Mouse (Mus musculus) heart, embryonic 12.5 days (tissue): Measurements from ENCODE around the gene Gprin1. TPM values are rescaled to one million over a fixed set of nuclear protein-coding genes. Genes with fewer than 3 reads are reported as not detected.

Experiments used
- ATAC-seq: fragments of 200-750 bp; cut with Nextera tagmentation; 2 replicates; pipeline ENCODE4 v1.8.0; 2017; ENCODE audit warnings: moderate TSS enrichment, moderate library complexity; ENCODE audit not compliant: insufficient number of reproducible peaks, low FRiP score
- H3K27ac ChIP-seq: fragments of 300-500 bp; sonication (generic); 2 replicates; pipeline ENCODE4 v1.5.1; 2016; ENCODE audit warnings: mild to moderate bottlenecking, moderate library complexity; ENCODE audit not compliant: poor library complexity, severe bottlenecking
- H3K27me3 ChIP-seq: fragments of 300-500 bp; sonication (generic); replicated peaks from 2 replicates; pipeline ENCODE4 v1.6.1; 2016; ENCODE audit warnings: mild to moderate bottlenecking, moderate library complexity
- H3K36me3 ChIP-seq: fragments of 300-500 bp; sonication (generic); 2 replicates; pipeline ENCODE4 v1.6.1; 2016; ENCODE audit warnings: mild to moderate bottlenecking, moderate library complexity
- H3K4me1 ChIP-seq: fragments of 300-500 bp; sonication (generic); replicated peaks from 2 replicates; pipeline ENCODE4 v1.6.1; 2016; ENCODE audit warnings: mild to moderate bottlenecking
- H3K4me2 ChIP-seq: fragments of 300-500 bp; sonication (generic); 2 replicates; pipeline ENCODE4 v1.6.1; 2016; ENCODE audit warnings: mild to moderate bottlenecking, moderate library complexity
- H3K4me3 ChIP-seq: fragments of 300-500 bp; sonication (generic); 2 replicates; pipeline ENCODE4 v1.5.1; 2016; ENCODE audit warnings: mild to moderate bottlenecking
- H3K9ac ChIP-seq: fragments of 300-500 bp; sonication (generic); 2 replicates; pipeline ENCODE4 v1.6.1; 2016; ENCODE audit warnings: mild to moderate bottlenecking, moderate library complexity
- H3K9me3 ChIP-seq: fragments of 300-500 bp; sonication (generic); replicated peaks from 2 replicates; pipeline ENCODE4 v1.6.1; 2016; ENCODE audit warnings: mild to moderate bottlenecking, moderate library complexity
- WGBS: fragments of 180-500 bp; shearing (Covaris S2); methylation state at CpG from one replicate; pipeline ENCODE4 v1.1.7; 2016; 5-methylcytosine and 5-hydroxymethylcytosine counted together
- polyA plus RNA-seq: library from polyadenylated mRNA; unstranded; fragments of >200 nt; fragmentation: Nextera tagmentation; extraction: Ambion mirVana; gene quantifications from 2 replicates; pipeline ENCODE4 v1.2.1, GENCODE M21; 2016

Gene Gprin1
- polyA plus RNA-seq, 1 experiment from 2014 or later: 0.27 TPM

GRCm38 (mm10) chr13:54691737-54692136, 57.9 kb downstream of the Gprin1 start:
- Histone ChIP-seq H3K4me3 (peak overlapping the region; percentile 89), H3K36me3 (no peaks in the 10 kb centered on the region), H3K9ac (0 out of 2 replicates have a peak overlapping the region, but pooled peaks have one; percentile 91), H3K4me1 (peaks cover 36% of the 10 kb centered on the region), H3K9me3 (no peaks in the 10 kb centered on the region), H3K27ac (no peak overlapping the region), H3K4me2 (peak overlapping the region; percentile 96), H3K27me3 (no peaks in the 10 kb centered on the region)
- no peak for ATAC-seq

GRCm38 (mm10) chr13:54690151-54690740, 59.4 kb downstream of the Gprin1 start:
- Histone ChIP-seq H3K36me3 (0 out of 2 replicates have a peak, but pooled peaks cover 2% of the 10 kb centered on the region), H3K4me3 (no peak overlapping the region), H3K27ac (no peak overlapping the region), H3K4me1 (peaks cover 50% of the 10 kb centered on the region), H3K9ac (no peak overlapping the region), H3K4me2 (no peak overlapping the region), H3K27me3 (no peaks in the 10 kb centered on the region), H3K9me3 (no peaks in the 10 kb centered on the region)
- WGBS: 91% methylated on average over 8 of the region's 8 CpGs
- no peak for ATAC-seq

GRCm38 (mm10) chr13:54687575-54688424, 61.9 kb downstream of the Gprin1 start:
- under 1% methylated on average over 79 of the region's 82 CpGs for WGBS
- Histone ChIP-seq H3K9me3 (no peaks in the 10 kb centered on the region), H3K9ac (peak overlapping the region; percentile 93), H3K36me3 (peaks cover 21% of the 10 kb centered on the region), H3K4me3 (peak overlapping the region; percentile 82), H3K27me3 (no peaks in the 10 kb centered on the region), H3K4me2 (peak overlapping the region; percentile 83), H3K4me1 (peaks cover 64% of the 10 kb centered on the region), H3K27ac (peak overlapping the region; percentile 98)
- peak; percentile 93 for ATAC-seq

- WGBS: under 1% methylated on average over 35 of the region's 35 CpGs
- peak overlapping the region; percentile 83 for H3K4me2 ChIP-seq
- peak overlapping the region; percentile 93 for H3K9ac ChIP-seq
- peak; percentile 68 for ATAC-seq
- peak overlapping the region; percentile 82 for H3K4me3 ChIP-seq
- H3K9me3 ChIP-seq: no peaks in the 10 kb centered on the region
- H3K27ac ChIP-seq: peak overlapping the region; percentile 98
- H3K27me3 ChIP-seq: no peaks in the 10 kb centered on the region
- H3K4me1 ChIP-seq: peaks cover 57% of the 10 kb centered on the region
- H3K36me3 ChIP-seq: peaks cover 28% of the 10 kb centered on the region
Observed at GRCm38 (mm10) chr13:54687096-54687495, 62.6 kb downstream of the Gprin1 start.

Other genes starting within 250 kb of the Gprin1 start
- 6.3 and 6.6 TPM in 2 replicates for gene Simc1, start 246.1 kb downstream of the Gprin1 start, polyA plus RNA-seq
- gene 4833439L19Rik, start 184.4 kb downstream of the Gprin1 start, polyA plus RNA-seq: 119 and 131 TPM in 2 replicates
- 19.9 and 23.3 TPM in 2 replicates for gene Arl10, start 174.9 kb downstream of the Gprin1 start, polyA plus RNA-seq
- 55.5 and 60.3 TPM in 2 replicates for gene Nop16, start 159.8 kb downstream of the Gprin1 start, polyA plus RNA-seq
- gene Higd2a, start 159.7 kb downstream of the Gprin1 start, polyA plus RNA-seq: 242 and 247 TPM in 2 replicates
- gene Cltb, start 138.5 kb downstream of the Gprin1 start, polyA plus RNA-seq: 48.9 and 52.6 TPM in 2 replicates
- gene Faf2, start 128.1 kb downstream of the Gprin1 start, polyA plus RNA-seq: 48.8 and 50.2 TPM in 2 replicates
- gene Rnf44, start 56.0 kb downstream of the Gprin1 start, polyA plus RNA-seq: 60.4 and 62.7 TPM in 2 replicates
- gene Cdhr2, start 48.4 kb downstream of the Gprin1 start, polyA plus RNA-seq: 0.04 and 0.18 TPM in 2 replicates
- 0.18 and 0.37 TPM in 2 replicates for gene Sncb, start 16.7 kb upstream of the Gprin1 start, polyA plus RNA-seq
- gene Eif4e1b, start 34.1 kb upstream of the Gprin1 start, polyA plus RNA-seq: not detected in 2 replicates
- 3.1 and 5.8 TPM in 2 replicates for gene Tspan17, start 39.5 kb upstream of the Gprin1 start, polyA plus RNA-seq
- 2.9 and 4.3 TPM in 2 replicates for gene Unc5a, start 199.5 kb upstream of the Gprin1 start, polyA plus RNA-seq